Mouse (Mus musculus) heart, adult 8-10 months (tissue): ENCODE data around the gene Ccdc34. TPM values are rescaled to one million over a fixed set of nuclear protein-coding genes. Genes with fewer than 3 reads are reported as not detected.

Source experiments
- DNase-seq: peaks from one replicate; pipeline ENCODE4 v3.0.0; 2022; ENCODE audit warnings: low spot score
- total RNA-seq, 4 experiments: library from RNA; stranded (reverse); gene quantifications; 2 replicates each; pipeline ENCODE4 v1.2.4; 2022

Gene Ccdc34
- total RNA-seq, 4 experiments from 2014 or later: 3.9 to 4.8 (median 4.5) TPM

- DNase-seq: peak; percentile 59
These were observed 193.2 kb downstream of the Ccdc34 start for GRCm38 (mm10) chr2:110210508-110211496.

GRCm38 (mm10) chr2:110214278-110214677, 196.7 kb downstream of the Ccdc34 start:
- DNase-seq: no peak

- no peak for DNase-seq
These were observed 197.5 kb downstream of the Ccdc34 start for GRCm38 (mm10) chr2:110214991-110215684.

GRCm38 (mm10) chr2:110215685-110216058, 198.1 kb downstream of the Ccdc34 start:
- no peak for DNase-seq

- no peak for DNase-seq
These were observed 202.9 kb downstream of the Ccdc34 start for GRCm38 (mm10) chr2:110220492-110220891.

- no peak for DNase-seq
These were observed 205.2 kb downstream of the Ccdc34 start for GRCm38 (mm10) chr2:110222793-110223192.

Other genes starting within 250 kb of the Ccdc34 start
- gene Lin7c, start 127.0 kb upstream of the Ccdc34 start, total RNA-seq: 10 to 100 TPM; 41.5 to 45.6 (median 43.7) TPM
- gene Lgr4, start 100.2 kb upstream of the Ccdc34 start, total RNA-seq: 10 to 100 TPM; 21.8 to 23.5 (median 22.8) TPM